Mouse (Mus musculus) fibroblast of lung, adult 2 months (primary cell): ENCODE results near the gene Pnpla7.
A peak's percentile ranks its signal among the peaks of the same experiment; 100 is the strongest.
"Not testable (repeated sequence)": the region's sequence is repeated elsewhere in the genome, so short reads cannot be mapped to it uniquely, and the experiment has no call there.

Experiments
- DNase-seq: peaks from one replicate; pipeline ENCODE4 v3.0.0-alpha.2; 2011; ENCODE audit warnings: low read depth

The Pnpla7 gene

GRCm38 (mm10) chr2:24975704-24976297, at the start of gene Pnpla7:
Pnpla7 (plus strand) TSS chr2:24976033.
- DNase-seq, result peak; percentile 64

- no peak for DNase-seq
These were observed 49.4 kb upstream of the Pnpla7 start for GRCm38 (mm10) chr2:24926345-24926964.

GRCm38 (mm10) chr2:24926965-24927358, 48.9 kb upstream of the Pnpla7 start:
- no peak for DNase-seq

GRCm38 (mm10) chr2:24927810-24928479, 47.9 kb upstream of the Pnpla7 start:
- no peak for DNase-seq

- no peak for DNase-seq
These were observed 46.7 kb upstream of the Pnpla7 start for GRCm38 (mm10) chr2:24929119-24929518.

GRCm38 (mm10) chr2:24929593-24929992, 46.2 kb upstream of the Pnpla7 start:
- no peak for DNase-seq

GRCm38 (mm10) chr2:24934441-24934963, 41.3 kb upstream of the Pnpla7 start:
- no peak for DNase-seq

- peak; percentile 81 for DNase-seq
These were observed 40.6 kb upstream of the Pnpla7 start, which contains the start of gene Arrdc1 for GRCm38 (mm10) chr2:24935057-24935796. Arrdc1 (minus strand) TSS chr2:24935252.

- DNase-seq, result no peak
These were observed 33.7 kb upstream of the Pnpla7 start for GRCm38 (mm10) chr2:24942092-24942491.

GRCm38 (mm10) chr2:24944304-24944703, 31.5 kb upstream of the Pnpla7 start:
- DNase-seq, result not testable (repeated sequence)

GRCm38 (mm10) chr2:24949421-24950188, 26.2 kb upstream of the Pnpla7 start, which contains the start of gene Zmynd19:
Zmynd19 (plus strand) TSS chr2:24949792.
- peak; percentile 79 for DNase-seq

GRCm38 (mm10) chr2:24950189-24950535, 25.7 kb upstream of the Pnpla7 start:
- no peak for DNase-seq

- no peak for DNase-seq
These were observed 23.2 kb upstream of the Pnpla7 start for GRCm38 (mm10) chr2:24952537-24953055.

GRCm38 (mm10) chr2:24960910-24961309, 14.9 kb upstream of the Pnpla7 start:
- no peak for DNase-seq

GRCm38 (mm10) chr2:24962304-24963000, 13.4 kb upstream of the Pnpla7 start, which contains the start of gene Dph7:
Dph7 (plus strand) TSS chr2:24962400.
- DNase-seq, result peak; percentile 66

GRCm38 (mm10) chr2:24970386-24970785, 5.4 kb upstream of the Pnpla7 start:
- no peak for DNase-seq

- not testable (repeated sequence) for DNase-seq
These were observed 1.4 kb upstream of the Pnpla7 start for GRCm38 (mm10) chr2:24974452-24974851.

- peak; percentile 93 for DNase-seq
These were observed 728 bp upstream of the Pnpla7 start, which contains the start of gene Mrpl41 for GRCm38 (mm10) chr2:24974906-24975703. Mrpl41 (minus strand) TSS chr2:24975098.

- DNase-seq, result no peak
These were observed 1.1 kb downstream of the Pnpla7 start for GRCm38 (mm10) chr2:24976960-24977359.

- no peak for DNase-seq
These were observed 11.9 kb downstream of the Pnpla7 start for GRCm38 (mm10) chr2:24987762-24988161.
